Mouse (Mus musculus) cerebellum, adult 2 months (tissue): ENCODE results near the gene Pnrc1.

Experiments used
- CTCF ChIP-seq: fragments of 200-500 bp; IDR thresholded peaks from 2 replicates; pipeline ENCODE4 v1.5.1; 2011; ENCODE audit warnings: low read depth, mild to moderate bottlenecking, control low read depth, low read length, moderate library complexity, borderline replicate concordance; ENCODE audit not compliant: insufficient read depth
- POLR2A ChIP-seq: fragments of 200-500 bp; IDR thresholded peaks from 2 replicates; pipeline ENCODE4 v1.6.1; 2011; ENCODE audit warnings: low read length, control low read depth, borderline replicate concordance; ENCODE audit not compliant: insufficient read depth

- TF ChIP-seq CTCF, result no peak
- no peak for TF ChIP-seq POLR2A
These were observed 27.1 kb downstream of the Pnrc1 start for GRCm38 (mm10) chr4:33262897-33263296.
